Mouse (Mus musculus) ZHBTc4 (cell line): Measurements from ENCODE around the gene Rrp15.

Source experiments
- DNase-seq: peaks from one replicate; pipeline ENCODE4 v3.0.0-alpha.2; 2011; ENCODE audit warnings: low read depth, low spot score

The Rrp15 gene

GRCm38 (mm10) chr1:186675263-186675662, 73.9 kb downstream of the Rrp15 start:
- DNase-seq = no peak

DNA sequence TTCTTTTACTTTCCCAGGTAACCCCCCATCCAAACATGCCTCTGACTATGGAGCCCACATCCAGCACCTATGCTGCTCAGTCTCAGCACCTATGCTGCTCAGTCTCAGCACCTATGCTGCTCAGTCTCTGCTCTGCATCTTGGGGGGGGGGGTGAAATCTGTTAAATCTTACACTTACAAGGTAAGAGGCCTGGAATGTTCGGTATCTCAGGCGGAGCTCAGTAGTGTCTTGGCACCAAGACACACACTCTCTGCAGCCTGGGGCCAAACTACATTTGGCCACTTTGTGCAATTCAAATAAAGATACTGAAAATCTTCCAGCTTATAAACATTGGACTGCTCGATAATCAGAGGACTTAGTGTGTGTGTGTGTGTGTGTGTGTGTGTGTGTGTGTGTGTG, 74.5 kb downstream of the Rrp15 start:
- DNase-seq = no peak

DNA sequence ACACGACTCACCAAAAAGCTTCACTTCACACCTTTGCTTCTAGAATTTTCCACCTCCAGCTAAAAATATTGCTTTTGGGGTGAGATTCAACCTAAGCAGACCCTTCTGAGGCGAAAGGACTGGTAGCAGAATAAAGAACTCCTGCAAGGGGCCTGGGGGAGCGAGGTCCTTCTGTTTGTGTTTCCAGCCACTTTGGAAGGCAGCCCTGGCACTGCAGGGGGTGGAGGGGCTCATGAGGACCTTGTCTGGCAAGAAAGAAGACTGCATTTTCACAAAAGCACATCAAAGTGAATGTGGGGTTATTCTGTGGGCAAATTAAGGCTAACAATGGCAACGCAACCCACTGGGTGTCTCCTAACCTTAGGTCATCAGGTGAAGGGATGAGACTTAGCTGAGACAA, 76.0 kb downstream of the Rrp15 start:
- no peak for DNase-seq
